Mouse (Mus musculus) kidney, adult 8-10 months (tissue): ENCODE measurements around the gene Gm5269.

Source experiments
- DNase-seq, 2 experiments: peaks; one replicate each; pipeline ENCODE4 v3.0.0; 2022

The Gm5269 gene

DNA sequence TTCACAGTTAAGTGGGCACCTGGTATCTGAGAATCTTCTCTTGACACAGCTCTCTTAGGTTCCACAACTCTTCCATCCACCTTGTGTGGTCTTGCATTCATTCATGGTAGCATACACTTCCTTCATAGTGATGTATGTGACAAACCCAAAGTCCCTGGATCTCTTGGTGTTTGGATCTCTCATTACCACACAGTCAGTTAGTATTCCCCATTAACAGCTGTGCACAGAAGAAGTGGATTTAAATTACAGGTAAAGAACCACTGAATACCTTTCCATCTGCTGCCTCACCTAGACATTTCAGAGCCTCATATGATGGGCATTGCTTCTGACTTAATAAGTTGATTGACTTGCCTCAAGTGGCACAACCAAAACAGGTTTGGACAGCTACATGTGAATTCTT is at the start of gene Gm5269:
Gene Gm5269, minus strand, starts transcription at position 101 of the 400 bp plus-strand sequence.
- DNase-seq, result no peak

DNA sequence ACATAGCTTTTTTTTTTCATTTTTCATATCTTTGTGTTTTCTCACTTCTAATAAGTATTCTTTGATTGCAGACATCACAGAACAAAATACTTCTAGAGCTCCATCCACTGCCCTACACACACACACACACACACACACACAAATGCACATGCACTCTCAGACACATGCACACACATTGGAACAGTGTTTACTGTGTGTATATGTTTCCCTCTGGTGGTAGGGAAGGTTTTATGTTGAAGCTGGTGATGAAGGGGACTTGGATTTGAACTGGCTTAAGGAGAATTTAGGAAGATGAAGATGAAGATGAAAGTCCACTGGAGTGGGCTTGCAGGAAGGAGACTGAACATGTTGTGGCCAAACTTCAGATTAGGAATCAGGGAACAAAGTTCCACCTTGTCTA is 41.1 kb upstream of the Gm5269 start:
- no peak for DNase-seq

DNA sequence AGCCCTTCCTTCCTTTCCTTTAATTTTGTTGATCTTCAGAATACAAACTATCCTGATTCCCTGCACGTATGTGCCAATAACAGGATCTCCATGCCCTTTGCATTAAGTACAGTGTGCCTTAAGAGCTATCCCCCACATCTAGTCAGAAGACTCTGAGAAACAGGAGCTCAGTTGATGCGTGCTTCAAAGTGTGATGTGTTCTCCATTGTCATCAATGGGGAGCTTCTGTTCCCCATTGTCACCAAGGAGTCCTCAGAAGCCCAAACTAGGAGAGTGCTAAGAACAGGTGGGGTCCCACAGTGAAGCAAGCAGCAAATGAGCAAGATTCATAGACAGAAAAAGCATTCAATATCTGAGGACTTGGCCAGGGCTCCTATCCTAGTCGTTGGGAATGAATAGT is 36.8 kb upstream of the Gm5269 start:
- DNase-seq, result no peak

DNA sequence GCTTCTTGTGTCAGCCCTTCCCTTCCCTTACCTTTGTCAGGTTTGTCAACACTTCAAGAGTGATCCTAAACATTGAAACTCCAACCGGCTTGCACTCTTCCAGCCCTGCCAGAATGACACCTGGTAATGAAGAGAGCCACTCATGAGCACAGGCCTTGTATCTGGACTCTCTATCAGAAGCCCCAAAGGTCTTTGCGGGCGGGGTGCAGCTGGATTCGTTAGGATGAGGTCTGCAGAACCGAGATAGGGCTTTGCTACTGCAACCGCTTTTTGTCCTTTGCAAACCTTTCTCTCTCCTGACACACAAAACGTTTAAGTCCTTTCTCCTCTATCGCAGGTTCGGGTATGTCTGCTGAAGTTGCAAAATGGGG is 36.3 kb upstream of the Gm5269 start, which contains the start of gene Slc40a1:
Gene Slc40a1, minus strand, starts transcription at position 131 of the 371 bp plus-strand sequence.
- no peak for DNase-seq

DNA sequence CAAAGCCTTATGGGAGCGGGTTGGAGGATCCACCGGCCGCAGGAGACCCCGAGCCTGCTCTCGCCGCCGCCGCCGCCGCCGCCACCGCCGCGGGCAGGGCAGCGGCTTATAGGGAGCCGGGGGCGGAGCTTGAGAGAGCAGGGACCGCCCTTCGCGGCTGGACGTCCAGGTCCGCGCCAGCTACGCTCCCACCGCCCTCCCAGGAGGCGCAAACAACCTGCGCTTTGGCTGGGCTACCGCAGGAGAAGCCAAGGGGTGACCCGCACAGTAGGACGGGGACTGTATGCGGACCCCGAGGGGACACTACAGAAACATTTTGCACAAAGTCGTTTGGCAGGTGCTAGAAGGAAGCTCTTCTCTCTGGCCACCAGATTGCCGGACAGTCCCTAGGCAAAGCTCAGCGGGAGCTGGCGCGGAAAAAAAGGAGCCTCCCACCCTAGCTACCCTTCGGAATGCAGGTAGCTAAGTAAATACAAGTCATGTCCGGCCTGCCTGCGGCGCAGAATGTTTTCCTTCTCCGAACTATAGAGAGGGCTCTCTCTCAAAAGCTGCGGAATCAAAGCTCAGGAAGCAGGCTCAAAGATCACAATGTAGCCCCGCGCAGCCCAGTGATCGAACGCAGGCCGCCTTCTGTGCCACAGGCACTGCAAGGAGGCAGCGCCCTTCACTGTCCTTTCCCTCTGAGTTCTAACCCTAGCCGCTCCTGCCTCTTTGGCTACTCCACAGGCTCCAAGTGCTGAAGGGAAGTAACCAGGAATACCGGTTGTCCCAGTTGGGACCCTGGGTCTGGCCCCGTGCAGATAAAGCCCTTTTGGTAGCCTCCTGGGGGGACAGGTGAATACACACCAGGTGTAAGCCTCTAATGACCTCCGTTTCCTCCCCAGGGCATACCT is 35.7 kb upstream of the Gm5269 start:
- DNase-seq, result peak; percentile 83 to 87

DNA sequence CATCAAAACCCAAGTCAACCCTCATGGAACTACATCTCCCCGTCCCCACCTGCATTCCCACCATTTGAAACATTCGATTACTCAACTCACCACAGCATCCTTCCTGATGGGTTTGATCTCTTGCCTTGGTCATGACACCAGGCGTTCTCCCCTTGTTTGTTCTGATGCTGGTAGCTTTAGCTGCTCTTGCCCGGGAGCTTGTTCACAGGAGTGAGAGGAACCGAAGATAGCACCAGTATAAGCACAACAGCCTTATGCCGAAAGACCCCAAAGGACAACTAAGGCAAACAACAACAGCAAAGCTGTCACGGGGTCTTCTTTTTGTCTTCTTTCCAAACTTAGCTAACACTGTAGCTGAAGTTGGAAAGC is 35.0 kb upstream of the Gm5269 start:
- no peak for DNase-seq

DNA sequence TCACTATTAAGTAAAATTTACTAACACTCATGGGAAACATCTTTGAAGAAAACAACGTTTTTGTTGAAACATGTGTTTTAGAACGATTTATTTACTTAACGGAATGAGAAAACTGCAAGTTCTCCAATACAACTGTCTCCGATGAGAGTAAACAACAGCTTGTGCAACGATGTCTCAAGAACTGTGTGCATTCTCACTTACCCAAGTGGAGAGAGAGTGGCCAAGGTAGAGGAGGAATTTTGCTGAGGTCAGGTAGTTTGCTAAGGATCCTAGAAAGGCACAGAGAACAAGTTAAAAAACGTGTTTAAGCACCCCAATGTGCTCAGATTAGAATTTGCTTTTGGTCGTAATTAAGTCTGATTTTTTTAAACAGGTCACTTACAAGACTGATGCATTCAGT is 34.4 kb upstream of the Gm5269 start:
- DNase-seq, result no peak

DNA sequence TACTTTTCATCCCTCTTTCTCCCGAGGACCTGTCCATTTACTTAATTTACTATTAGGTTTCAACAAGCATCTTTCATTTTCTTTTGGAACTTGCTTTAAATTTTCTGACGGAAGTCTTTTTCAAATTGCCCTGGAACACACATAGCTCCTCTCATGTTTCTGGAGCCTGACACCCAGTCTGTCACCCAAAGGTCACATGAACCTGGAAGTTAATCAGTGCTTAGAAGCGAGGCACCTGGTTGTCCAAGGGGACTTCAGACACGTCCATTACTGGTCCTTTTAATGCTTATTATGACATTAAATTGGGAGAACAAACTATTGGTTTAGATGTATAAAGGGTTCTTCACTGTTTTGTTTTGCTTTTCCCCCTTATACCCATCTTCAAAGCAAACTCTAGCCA is 33.2 kb upstream of the Gm5269 start:
- DNase-seq, result peak; percentile 51 to 52

DNA sequence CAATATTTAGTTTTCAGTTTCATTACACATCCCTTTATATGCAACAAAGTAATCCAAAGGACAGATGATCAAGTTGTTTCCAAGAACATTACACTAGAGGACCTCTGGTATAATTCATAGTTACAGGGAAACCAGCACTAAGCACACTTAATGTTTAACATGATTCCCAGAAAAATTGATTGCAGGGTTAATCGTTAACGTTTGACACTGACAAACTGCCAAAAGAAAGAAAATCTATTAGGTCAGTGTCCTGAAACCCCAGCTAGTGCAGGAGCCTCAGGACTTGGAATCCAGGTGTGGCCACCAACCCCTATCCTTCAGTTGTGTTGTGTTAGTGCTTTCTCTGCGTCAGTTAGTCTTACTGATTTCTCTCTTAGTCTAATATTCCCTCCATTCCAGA is 30.6 kb upstream of the Gm5269 start:
- DNase-seq, result peak; percentile 43 to 80

DNA sequence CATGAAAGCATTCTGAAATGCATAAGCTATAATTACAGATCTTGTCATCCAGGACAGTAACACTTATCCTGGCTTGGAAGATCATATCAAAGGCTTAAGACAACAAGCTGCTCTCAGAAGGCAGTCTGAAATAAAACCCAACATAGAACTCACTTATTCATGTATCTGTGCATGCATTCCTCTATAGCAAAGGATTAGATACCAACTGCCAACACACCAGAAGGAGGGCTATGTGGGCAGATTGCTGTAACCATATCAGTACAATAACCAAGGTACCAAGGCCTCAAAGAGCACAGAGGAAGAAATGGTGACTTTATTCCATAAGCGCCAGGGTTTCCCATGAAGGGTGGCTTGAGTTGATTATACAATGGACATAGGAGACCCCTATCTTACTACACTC is 29.7 kb upstream of the Gm5269 start:
- no peak for DNase-seq

DNA sequence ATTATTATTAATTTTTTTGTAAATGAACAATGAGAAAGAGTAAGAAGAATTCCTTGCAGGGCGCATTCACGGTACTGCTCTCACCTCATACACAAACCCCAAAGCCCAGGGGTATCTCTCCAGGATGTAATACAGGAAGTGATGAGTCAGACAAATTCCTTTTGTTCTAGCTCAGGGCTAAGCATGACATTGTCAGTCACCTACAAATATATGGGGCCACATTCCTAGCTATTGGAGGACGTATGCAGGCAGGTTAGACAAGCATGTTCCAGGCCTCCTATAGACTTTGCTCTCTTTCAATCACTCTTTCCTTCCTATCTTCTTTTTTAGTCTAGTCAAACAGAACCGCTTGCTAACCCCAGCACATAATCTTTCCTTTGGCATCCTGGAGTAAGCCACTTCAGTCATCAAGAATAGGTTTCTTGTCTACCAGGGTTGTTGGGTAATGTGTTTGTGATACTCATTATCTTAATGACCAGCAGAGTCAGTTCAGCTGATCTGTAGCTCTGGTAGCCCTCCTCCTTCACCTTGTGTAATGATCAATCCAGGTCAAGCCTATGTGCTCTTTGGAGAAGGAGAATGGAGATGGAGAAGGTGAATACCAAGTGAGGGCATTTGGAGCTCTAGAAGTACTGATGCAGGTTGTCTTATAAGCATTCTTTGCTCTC is 27.2 kb upstream of the Gm5269 start:
- DNase-seq, result no peak

DNA sequence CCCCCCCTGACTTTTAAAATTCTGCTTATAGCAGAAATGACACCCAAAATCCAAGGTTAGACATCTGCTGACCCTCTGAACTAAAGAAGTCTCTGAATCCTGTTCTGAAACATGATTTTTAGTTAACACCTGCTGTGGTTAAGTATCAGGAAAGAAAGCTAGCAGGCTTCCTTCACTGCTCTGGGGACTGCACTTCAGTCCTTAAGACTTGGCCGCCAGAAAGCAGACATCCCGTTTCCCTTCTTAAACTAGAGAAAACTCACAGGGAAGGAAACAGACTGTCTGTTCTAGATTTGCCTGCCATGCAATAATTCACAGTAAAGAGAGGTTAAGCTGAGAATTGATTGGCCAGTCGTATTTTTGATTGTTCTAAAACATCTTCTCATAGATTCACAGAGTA is 26.1 kb upstream of the Gm5269 start:
- no peak for DNase-seq

DNA sequence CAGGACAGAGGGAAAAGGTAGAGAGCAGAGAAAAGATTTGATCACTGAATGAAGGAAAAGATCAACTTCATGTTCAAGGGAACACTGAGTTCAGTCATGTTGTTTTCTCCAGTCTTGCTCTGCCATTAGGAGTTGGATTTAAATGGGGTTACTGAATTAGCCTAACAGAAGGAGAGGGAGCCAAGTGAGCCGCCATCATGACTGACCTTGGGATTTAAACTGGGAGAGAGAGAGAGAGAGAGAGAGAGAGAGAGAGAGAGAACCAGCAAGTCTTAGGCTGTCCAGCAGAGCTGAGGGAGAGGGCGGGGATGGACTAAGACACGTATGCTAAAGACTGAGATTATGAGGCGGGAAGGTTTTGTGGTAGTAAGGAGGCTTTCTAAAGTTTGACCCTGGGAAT is 24.2 kb upstream of the Gm5269 start:
- DNase-seq, result no peak

DNA sequence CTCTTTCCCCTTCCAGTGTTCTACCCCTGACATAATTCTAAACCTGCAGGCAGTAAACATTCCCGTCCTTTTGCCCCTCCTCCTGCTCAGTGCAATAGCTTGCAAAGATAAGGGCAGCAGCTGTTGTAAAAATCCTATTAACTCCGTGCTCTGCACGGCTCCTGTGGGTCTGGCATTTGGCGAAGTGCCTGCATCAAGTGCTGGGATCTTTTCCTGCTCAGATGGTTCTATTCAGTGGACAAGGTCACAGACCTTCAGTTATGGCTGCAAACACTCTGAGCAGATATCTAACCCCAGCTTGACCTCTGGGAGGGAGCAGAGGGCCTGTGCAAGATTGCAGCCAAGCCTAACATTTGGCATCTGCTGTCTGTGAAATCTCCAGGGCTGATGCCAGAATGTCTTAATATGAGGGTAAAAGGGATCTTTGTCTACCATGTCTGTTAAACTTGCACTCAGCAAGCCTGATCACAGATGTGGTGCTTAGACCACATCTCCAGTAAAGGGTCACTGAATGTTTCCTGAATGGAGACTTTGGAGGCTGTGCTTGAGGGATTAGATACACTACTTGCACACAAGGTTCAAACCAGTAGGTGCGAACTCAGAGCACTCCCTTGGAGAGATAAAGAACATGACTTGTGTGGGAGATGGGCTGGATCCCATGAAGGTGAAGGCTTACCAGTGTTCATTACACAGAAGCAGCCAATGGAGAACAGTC is 15.2 kb upstream of the Gm5269 start:
- peak; percentile 58 to 80 for DNase-seq

DNA sequence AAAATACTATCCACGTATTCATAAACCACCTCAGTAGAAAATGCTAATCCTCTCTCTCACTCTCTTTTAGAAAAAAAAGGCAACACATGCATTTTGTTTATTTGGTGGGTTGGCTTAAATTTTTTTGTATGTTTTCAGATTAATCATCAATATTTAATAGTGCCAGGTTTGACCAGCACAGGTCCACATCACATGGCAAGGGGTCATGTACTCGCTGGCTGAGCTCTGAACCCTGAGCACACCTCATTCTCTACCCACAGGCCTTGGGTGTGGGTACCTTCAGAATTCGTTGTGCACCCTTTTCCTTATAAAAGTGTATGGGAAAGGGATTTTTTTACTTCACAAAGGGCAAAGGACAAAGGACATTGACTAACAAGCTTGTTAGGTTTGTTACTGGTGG is 14.1 kb upstream of the Gm5269 start:
- no peak for DNase-seq

DNA sequence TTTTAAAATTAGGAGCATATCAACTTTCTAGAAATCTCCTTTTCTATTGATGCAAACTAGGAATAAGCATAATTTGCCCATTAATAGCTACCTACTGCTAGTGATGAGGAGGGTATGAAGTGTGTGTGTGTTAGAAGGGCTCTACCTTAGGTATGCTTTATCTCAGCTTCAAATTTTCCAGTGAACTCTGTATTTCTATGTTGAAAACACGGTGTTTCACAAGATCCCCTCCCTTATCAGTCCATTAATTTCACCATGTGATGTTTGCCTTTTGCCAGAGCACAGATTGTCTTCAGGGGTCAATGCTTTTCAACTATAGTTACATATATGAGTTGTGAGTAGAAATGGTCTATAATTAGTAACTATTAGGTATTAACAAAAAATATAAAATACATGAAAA is 8.0 kb upstream of the Gm5269 start:
- DNase-seq, result no peak

DNA sequence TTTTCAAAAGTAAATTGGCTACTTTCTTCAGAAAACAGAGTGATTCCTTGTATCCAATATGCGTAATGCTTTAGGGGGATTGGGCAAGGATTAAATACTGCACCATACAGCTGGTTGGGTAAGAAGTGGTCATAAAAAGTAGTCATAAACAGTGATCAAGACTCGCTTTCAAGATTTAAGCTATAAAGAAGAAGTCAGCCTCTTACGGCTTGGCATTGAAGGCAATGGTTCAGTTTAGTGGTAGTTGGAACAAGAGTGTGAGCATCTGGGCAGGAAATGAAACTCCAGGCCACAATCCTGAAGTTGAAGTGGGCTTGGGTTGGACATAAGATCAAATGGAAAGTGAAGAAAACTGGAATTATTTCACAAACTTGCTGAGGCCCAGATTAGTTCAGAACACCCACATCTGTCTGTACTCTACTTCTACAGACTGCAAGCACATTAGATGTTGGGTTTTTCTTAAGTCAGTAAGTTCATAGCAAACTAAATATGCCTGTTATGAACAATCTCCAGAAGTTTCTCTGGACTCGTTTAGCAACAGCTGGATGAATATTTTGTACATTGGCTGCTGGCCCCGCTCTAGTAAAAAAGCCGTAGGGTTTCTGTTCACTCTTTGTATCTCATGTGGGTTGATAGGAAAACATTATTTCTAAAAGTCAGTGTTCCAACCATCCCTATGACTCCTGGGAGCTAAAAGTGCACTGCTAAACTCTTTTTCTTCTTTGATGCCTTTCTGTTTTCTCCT is 4.3 kb upstream of the Gm5269 start:
- no peak for DNase-seq

DNA sequence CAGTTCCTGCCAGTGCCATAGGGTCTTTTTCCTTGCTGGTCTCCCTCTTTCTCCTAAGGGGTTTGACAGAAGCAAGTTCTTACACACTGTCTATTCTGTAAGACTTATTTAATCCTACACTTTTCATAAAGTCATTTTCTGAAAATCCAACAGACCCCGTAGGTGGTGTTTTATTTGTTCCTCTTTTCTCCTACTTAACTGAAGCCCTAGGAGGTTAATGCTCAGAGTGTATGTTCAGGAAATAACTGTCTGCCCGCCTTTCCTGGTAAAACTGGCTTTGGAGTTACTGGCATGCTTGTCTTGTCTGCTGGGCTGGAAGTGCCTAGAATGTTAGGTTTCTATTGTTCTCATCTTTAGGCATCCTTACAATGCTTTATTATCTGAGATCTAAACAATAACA is 1.9 kb upstream of the Gm5269 start:
- DNase-seq, result no peak

DNA sequence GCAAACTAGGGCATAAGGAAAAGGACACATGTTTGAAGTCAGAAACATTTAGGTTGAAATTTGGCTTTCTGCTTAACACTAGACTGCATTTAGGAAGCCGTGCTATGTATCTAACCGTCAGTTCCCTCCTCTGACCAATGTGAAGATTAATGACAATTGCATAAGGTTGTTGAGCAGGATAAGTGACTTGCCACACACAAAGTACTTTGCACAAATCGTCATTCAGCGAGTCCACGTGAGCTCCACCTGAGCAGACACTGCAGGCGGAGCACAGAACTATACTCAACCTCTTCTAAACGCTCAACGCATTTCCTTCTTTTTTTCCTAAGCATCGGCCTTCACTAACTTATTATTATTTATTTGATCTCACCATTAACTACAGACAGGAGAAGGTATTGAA is 3.3 kb downstream of the Gm5269 start:
- no peak for DNase-seq

DNA sequence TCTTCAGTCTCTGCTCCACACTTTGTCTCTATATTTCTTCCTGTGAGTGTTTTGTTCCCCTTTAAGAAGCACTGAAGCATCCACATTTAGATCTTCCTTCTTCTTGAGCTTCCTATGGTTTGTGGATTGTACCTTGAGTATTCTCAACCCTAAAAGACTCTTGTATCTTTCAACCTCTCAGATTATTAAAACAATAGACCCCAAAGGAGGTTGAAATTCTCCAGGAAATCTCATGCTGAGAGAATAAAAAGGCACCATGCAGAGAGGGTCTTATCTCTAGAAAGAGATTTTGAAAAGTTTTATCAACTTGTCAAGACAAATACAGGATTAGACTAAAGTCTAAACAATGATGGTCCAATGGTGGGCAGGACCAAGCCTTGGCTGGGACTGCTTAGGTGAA is 6.7 kb downstream of the Gm5269 start:
- no peak for DNase-seq

DNA sequence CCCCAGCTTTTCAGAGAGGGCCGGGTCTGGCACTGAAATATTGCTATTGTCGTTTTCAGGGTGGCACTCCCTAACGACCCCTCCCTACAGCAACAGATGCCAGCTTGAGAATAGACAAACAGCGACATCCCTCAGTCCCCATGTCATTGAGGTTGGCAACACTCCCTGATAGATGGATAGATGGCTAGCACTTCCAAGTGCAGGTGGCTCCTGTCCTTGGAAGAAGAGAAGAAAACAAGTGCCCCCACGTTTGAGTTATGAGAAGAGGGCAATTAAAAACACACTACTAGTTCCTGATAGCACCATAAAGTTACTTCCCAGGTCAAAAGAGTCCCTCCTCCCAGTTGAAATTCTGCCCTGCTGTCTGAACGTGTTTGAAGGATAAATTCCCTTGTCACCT is 8.0 kb downstream of the Gm5269 start:
- no peak for DNase-seq

DNA sequence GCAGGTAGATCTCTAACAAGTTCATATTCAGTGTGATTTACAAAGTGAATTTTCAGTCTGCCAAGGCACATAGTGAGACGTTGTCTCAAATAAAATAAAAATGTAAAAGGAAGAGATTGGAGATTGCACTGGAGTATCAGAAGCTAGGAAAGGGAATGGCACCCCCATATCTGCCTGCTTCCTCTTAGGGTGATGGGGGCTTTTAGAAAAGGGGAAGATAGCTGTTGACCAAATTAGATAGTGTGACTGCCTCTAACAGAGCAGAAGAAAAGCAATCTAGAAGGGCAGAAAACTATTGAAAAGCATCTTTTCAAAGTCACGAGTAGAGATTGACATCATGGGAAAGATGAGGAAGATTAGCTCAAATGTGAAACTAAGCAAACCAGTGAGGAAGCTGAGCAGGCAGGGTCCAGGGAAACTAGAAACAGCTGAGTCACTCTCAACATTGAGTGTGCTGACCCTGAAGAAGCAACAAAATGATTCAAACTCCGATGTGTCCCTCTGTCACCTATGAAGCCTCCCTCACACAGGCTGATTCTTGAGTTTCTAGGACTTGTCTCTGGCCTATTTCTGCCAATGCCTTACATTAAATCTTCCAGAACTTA is 8.7 kb downstream of the Gm5269 start:
- no peak for DNase-seq

DNA sequence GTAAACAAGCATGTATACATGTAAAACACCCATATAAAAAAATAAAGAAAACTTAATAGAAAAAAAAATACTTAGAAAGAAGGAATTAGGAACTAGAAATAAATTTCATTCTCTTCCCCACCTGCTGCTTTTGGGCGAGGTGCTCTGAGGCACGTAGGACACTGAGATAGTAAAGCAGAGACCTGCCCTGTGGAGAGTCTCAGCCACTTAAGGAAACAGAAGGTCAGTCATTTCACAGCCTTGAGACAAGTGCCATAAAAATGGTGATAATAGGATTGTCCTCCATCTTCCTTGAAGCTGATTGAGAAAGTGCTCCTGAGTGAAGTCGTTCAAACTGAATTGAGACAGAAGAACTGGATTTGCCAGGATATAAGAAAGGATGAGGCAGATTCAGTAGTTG is 12.6 kb downstream of the Gm5269 start:
- no peak for DNase-seq
